Mouse (Mus musculus) embryonic facial prominence, embryonic 12.5 days (tissue): ENCODE results near the gene Tmprss11c. TPM values are rescaled to one million over a fixed set of nuclear protein-coding genes. Genes with fewer than 3 reads are reported as not detected.

Experiments
- ATAC-seq: fragments of 200-750 bp; cut with Nextera tagmentation; 2 replicates; pipeline ENCODE4 v1.8.0; 2017; ENCODE audit not compliant: insufficient number of reproducible peaks, insufficient read depth, low FRiP score, low TSS enrichment
- H3K27ac ChIP-seq: fragments of 300-500 bp; sonication (generic); 2 replicates; pipeline ENCODE4 v1.5.1; 2016; ENCODE audit warnings: mild to moderate bottlenecking
- H3K27me3 ChIP-seq: fragments of 300-500 bp; sonication (generic); 2 replicates; pipeline ENCODE4 v1.6.1; 2016; ENCODE audit warnings: mild to moderate bottlenecking, moderate library complexity
- H3K36me3 ChIP-seq: fragments of 300-500 bp; sonication (generic); 2 replicates; pipeline ENCODE4 v1.6.1; 2016; ENCODE audit warnings: mild to moderate bottlenecking
- H3K4me1 ChIP-seq: fragments of 300-500 bp; sonication (generic); 2 replicates; pipeline ENCODE4 v1.6.1; 2016
- H3K4me2 ChIP-seq: fragments of 300-500 bp; sonication (generic); replicated peaks from 2 replicates; pipeline ENCODE4 v1.6.1; 2016; ENCODE audit warnings: mild to moderate bottlenecking, moderate library complexity
- H3K4me3 ChIP-seq: fragments of 300-500 bp; sonication (generic); 2 replicates; pipeline ENCODE4 v1.5.1; 2016; ENCODE audit warnings: mild to moderate bottlenecking
- H3K9ac ChIP-seq: fragments of 300-500 bp; sonication (generic); 2 replicates; pipeline ENCODE4 v1.6.1; 2016; ENCODE audit warnings: mild to moderate bottlenecking, moderate library complexity
- H3K9me3 ChIP-seq: fragments of 300-500 bp; sonication (generic); 2 replicates; pipeline ENCODE4 v1.6.1; 2016; ENCODE audit warnings: mild to moderate bottlenecking, moderate library complexity
- WGBS: fragments of 180-500 bp; shearing (Covaris S2); methylation state at CpG from one replicate; pipeline ENCODE4 v1.1.7; 2016; 5-methylcytosine and 5-hydroxymethylcytosine counted together
- polyA plus RNA-seq: library from polyadenylated mRNA; unstranded; fragments of >200 nt; fragmentation: Nextera tagmentation; extraction: Ambion mirVana; gene quantifications from 2 replicates; pipeline ENCODE4 v1.2.1, GENCODE M21; 2016

Gene Tmprss11c
- polyA plus RNA-seq, 1 experiment from 2014 or later, result not detected

GRCm38 (mm10) chr5:86187441-86187840 lies 101.7 kb downstream of the Tmprss11c start:
- no peak overlapping the region for H3K4me3 ChIP-seq
- no peak overlapping the region for H3K27ac ChIP-seq
- H3K4me1 ChIP-seq, result no peaks in the 10 kb centered on the region
- no peaks in the 10 kb centered on the region for H3K27me3 ChIP-seq
- no peak overlapping the region for H3K4me2 ChIP-seq
- H3K9ac ChIP-seq, result no peak overlapping the region
- H3K9me3 ChIP-seq, result no peaks in the 10 kb centered on the region
- WGBS, result 78% methylated on average over 6 of the region's 6 CpGs
- no peak for ATAC-seq
- H3K36me3 ChIP-seq, result no peaks in the 10 kb centered on the region

Other genes starting within 250 kb of the Tmprss11c start
- gene Cenpc1, start 223.7 kb downstream of the Tmprss11c start, polyA plus RNA-seq, result 42.1 and 43.8 TPM in 2 replicates
- 0.24 and 0.64 TPM in 2 replicates for gene Stap1, start 217.6 kb downstream of the Tmprss11c start, polyA plus RNA-seq
- 17.2 and 17.5 TPM in 2 replicates for gene Uba6, start 116.5 kb downstream of the Tmprss11c start, polyA plus RNA-seq
- gene Gnrhr, start 91.4 kb downstream of the Tmprss11c start, polyA plus RNA-seq, result not detected in 2 replicates
- gene Tmprss11d, start 84.1 kb upstream of the Tmprss11c start, polyA plus RNA-seq, result 0.09 and 0.22 TPM in 2 replicates
- gene Tmprss11a, start 179.7 kb upstream of the Tmprss11c start, polyA plus RNA-seq, result 0.35 and 0.38 TPM in 2 replicates
- 0.08 TPM in 1 of 2 replicates, not detected in the other for gene Tmprss11g, start 229.3 kb upstream of the Tmprss11c start, polyA plus RNA-seq